Mouse (Mus musculus) lung, postnatal 10 days (tissue): ENCODE results near the gene Haus6.

Source experiments
- DNase-seq: peaks from one replicate; pipeline ENCODE4 v3.0.0; 2021

The Haus6 gene

DNA sequence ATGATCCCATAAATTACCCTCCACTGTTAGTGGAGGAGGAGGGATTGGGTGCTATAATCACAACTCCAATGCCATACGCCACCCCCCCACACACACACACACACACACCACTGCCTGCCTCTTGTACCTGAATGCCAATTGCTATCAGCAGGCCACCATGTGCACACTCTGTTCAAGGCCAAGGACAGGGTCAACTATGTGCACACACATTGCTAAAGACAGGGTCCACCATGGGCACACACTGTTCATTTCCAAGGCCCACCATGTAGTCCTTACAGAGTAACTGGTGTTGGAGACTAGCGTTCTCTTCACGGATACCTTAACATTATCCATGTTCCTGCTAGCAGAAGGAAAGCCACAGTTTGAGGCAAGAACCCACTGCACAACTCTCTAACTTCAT is 50.8 kb downstream of the Haus6 start:
- DNase-seq = no peak

DNA sequence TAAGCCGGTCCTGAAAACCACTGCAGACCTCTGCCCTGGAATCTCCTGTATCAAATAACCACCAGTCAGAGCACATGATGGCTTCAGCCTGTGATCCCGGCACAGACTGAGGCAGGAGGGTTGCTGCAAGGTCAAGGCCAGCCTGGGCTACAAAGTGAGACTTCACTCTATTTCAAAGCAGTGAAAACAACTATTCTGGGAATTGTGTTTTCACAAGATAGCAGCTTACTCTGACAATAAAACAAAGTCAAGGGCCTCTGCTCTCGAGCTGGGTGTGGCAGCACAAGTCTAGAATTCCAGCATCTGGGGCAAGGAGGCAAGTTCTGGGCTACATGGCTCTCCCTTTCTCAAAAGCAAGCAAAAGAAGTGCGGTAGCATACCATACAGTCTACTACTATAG is 52.8 kb downstream of the Haus6 start:
- no peak for DNase-seq

DNA sequence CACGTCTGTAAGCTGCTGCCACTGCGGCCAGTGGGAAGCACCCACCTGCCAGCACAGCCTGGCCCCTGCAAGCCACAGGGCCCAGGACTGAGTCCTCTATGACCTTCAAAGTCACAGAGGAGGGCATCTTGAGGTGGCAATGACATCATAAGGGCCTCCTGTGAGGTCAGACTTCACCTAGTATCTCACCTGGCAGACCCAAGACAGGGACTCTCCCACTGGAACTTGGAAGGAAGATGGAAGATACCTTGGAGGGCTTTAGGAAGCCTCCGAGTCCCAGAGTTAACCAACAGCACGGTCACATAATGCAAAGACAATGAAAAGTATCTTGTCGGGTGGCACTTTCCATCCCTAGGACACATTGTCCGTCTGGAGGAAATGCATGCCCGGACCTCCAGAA is 53.6 kb downstream of the Haus6 start, which contains the start of gene Saxo1:
TSS of gene Saxo1 (minus strand) at position 101 of the 400 bp plus-strand sequence.
- no peak for DNase-seq

DNA sequence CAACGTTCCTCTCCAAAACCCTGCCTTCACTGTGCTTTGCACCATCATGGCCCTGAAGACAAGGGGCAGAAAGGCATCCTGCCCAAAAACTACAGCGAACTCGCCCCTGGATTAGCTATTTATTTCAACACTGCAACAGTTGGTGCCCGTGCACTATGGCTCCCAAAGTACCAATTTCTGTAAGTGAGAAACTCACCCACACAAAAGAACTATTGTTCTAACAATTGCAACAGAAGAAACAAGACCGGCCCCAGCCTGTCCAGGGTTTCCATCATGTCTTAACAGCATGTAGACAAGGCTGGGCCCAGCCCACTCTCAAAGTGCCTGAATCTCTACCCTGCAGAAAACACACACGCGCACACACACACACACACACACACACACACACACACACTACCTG is 54.5 kb downstream of the Haus6 start:
- DNase-seq = no peak

DNA sequence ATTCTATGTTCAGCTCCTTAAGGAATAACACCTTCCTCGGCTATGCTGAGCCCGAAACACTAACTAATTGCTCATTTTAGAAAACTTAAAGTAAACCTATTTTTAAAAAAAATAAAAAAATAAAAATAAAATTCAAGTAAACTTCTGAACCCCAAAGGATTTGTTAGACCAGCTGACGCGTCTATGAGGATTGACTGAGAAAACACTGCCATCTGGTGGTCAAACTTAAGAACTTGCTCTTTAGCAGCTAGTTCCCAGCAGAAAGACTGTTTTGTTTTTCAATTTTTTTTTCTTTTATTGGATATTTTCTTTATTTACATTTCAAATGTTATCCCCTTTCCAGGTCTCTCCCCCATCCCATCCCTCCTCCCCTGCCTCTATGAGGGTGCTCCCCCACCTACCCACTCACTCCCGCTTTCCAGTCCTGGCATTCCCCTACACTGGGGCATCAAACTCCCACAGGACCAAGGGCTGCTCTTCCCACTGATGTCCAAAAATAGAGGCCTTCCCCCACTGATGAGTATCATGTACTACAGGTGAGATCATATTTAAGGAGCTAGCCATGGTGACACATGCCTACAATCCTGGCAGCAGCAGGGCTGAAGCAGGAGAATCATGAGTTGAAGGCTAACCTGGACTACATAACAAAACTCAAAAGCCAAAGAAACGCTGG is 56.7 kb downstream of the Haus6 start:
- DNase-seq = peak; percentile 40

DNA sequence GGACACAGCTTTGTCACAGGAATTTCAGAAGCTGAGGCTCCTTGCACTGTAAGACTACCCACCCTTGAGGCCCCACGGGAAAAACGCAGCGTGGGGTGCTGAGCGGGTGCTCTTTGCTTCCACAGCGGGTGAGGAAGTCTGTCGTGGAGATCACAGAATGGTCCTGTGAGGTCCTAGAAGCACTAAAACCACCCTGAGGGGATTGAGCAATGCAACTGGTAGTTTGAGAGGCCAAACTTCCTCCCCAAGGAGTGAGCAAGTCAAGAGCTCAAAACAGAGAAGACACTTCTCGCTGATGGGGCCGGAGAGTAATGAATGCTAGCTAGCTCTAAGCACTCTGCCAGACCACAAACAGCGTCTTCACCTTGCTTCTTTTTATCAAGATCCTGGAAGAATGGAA is 63.5 kb downstream of the Haus6 start:
- DNase-seq = no peak

DNA sequence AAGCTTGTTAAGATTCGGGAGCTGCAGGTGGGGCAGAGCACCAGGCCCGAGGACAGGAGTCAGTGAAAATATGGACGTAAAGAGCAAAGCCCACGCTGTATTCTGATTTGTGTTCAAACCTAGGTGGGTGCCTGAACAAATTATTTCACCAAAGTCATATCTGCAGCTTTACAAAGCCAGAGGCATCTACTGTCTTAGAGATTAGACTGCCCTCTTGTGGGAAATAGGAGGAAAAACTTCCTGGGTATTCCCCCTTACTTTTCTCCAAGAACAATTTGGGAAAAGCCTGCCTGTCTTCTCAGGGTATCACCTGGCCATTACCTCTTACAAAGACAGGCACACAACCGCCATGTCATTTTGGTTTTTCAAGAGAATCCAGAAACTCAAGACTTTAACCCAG is 66.2 kb downstream of the Haus6 start:
- no peak for DNase-seq

DNA sequence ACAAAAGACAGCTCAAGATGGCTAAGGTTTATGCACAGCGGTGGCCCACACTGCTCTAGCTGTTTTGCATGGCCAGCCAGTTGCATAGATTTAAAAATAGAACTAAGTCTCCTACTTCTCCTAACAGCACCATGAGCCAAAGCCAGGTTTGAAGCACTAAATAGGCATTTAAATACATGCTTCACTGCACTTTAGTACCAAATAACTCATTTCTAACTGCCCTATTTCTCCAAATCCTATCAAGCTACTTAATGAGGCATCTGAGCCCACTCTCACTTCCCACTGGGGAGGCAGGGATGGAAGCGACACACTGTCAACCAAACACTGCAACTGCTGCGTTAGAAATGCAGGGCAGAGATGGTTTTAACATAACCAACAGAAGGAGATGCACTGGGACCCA is 67.9 kb downstream of the Haus6 start:
- no peak for DNase-seq

DNA sequence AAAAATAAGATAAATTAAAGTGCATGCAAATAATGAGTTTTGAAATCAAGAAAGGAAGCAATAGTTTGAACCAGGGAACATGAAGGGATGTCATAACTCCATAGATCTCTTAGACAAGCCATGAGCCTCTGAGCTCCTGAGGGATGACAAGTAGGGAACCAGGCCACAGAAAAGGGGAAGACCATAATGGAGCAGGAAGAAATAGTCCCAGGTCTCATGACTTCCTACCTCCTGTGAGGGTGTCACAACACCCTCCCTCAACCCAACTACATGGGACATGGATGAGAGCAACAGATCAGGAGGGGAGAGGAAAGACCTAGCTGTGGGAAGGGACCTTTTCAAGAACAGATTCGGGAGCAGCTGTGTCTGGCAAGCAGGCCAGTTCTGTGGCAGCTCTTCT is 70.3 kb downstream of the Haus6 start:
- DNase-seq = no peak

DNA sequence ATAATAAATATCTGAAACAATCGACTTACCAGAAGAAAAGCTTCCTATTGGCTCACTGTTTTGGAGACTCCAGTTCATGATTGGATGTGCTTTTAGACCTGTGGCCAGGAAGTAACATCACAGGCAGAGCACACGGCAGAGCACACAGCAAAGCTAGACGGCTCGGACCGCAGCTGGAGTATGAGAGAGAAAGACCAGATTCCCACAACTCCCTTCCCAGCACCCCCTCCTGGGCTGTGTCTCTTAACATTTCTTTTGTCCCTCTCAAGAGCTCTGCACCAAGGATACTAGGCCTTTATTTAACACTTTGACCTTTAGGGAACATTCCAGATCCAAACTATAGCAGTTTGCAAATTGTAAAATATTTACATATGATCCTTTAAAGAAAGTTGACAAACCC is 72.9 kb downstream of the Haus6 start:
- DNase-seq = no peak

DNA sequence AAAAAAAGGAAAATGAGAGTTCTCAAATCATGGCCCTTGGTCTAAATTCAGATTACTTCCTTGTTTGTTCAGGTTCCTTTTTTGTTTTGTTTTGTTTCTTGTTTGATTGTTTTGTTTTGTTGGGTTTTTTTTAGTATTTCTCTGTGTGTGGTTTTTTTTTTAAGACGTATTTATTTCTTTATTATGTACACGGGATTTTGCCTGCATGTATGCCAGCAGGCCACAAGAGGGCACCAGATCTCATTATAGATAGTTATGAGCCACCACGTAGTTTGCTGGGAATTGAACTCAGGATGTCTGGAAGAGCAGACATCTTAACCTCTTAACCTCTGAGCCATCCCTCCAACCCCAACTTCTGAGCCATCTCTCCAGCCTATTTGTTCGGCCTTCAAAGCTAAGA is 73.9 kb downstream of the Haus6 start:
- DNase-seq = peak; percentile 47

DNA sequence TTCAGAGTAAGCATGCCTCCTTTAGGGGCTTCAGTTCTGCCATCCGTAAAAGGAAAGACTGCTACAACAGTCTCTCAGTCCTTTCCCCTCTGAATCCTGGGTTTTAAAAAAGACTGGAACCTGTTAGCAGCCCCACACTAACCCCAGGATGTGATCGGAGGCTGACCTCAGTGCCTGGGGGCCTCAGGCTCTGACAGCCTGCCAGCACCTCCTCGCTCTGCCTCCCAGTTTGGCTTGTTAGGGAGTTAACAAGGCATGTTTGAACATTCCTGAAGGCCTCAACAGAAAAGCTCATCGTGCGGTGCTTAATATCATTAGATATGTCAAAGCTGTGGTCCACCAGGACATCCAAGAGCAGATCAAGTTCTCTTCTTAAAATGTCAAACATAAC is 77.8 kb downstream of the Haus6 start:
- DNase-seq = no peak

DNA sequence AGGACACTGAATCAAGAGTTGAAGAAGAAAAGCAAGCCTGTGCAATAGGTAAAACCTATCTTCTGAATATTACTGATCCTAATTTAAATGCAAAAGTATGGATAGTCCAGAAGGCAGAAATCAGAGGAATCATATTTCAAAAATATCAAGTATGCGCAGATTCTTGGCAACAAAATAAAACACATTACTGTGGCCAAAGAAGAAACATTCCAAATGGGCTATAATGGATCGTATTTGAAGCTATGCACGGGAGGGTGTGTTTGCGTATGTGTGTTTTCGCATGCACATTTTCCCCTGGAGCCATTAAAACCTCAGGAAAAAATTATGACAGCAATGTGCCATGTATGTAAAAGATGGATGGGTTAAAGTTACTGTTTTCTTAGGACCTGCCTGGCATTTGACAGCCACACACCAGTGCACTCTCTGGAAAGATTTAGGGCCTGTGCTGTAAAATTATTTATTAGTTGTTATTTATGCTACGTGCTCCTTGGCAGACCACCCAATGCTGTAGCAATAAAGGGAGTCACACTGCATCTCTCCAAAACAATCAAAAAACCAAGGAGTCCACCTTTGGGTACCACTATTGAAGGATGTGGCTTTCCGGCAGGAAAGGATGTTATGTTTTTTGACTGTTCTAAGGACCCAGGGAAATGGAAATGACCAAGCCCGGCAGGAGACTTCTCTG is 78.3 kb downstream of the Haus6 start:
- DNase-seq = no peak

DNA sequence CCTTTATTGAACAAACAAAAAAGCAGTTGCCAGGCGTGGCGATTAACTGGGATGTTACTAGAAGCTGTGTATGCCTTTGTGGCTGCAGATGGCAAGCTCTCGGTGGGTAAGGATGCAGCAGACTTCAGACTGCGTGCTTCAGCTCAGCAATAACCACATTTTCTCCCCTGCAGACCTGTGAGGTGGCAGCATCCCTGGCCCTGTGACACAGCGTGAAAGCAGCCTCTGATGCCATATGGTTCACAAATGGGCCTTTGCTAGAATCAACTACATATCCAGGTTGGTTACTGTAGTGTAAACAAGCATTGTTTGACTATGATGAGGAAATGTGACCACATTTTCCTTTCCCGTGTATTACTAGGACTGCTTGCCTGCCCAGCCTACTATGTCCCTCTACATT is 82.7 kb downstream of the Haus6 start:
- DNase-seq = no peak
